Mouse (Mus musculus) MEL-GATA-1-ER (cell line): Measurements from ENCODE around the gene Grin3b.

ENCODE experiments used
- DNase-seq: peaks from one replicate; pipeline ENCODE4 v3.0.0-alpha.2; 2012; ENCODE audit warnings: low read depth; ENCODE audit errors: extremely low read depth

Gene Grin3b

GRCm38 (mm10) chr10:79987771-79988505, 17.4 kb downstream of the Grin3b start:
- DNase-seq: no peak

- no peak for DNase-seq
Measured at GRCm38 (mm10) chr10:79988506-79989271, 18.2 kb downstream of the Grin3b start, which contains the start of gene Cnn2. Cnn2 (plus strand) TSS chr10:79988584.

- DNase-seq: no peak
Measured at GRCm38 (mm10) chr10:79989272-79989786, 18.8 kb downstream of the Grin3b start.

GRCm38 (mm10) chr10:79989870-79990269, 19.4 kb downstream of the Grin3b start:
- DNase-seq: no peak

GRCm38 (mm10) chr10:79991099-79991498, 20.6 kb downstream of the Grin3b start:
- DNase-seq: no peak

GRCm38 (mm10) chr10:79991548-79991947, 21.0 kb downstream of the Grin3b start:
- DNase-seq: no peak

GRCm38 (mm10) chr10:79994397-79995115, 24.0 kb downstream of the Grin3b start:
- DNase-seq: no peak

GRCm38 (mm10) chr10:79995636-79996035, 25.1 kb downstream of the Grin3b start:
- no peak for DNase-seq

- peak; percentile 86 for DNase-seq
Measured at GRCm38 (mm10) chr10:79996272-79997033, 25.9 kb downstream of the Grin3b start, which contains the start of gene Abca7. Abca7 (plus strand) TSS chr10:79996494.

GRCm38 (mm10) chr10:79997034-79997760, 26.7 kb downstream of the Grin3b start:
- DNase-seq: peak; percentile 80

- DNase-seq: no peak
Measured at GRCm38 (mm10) chr10:79997819-79998218, 27.3 kb downstream of the Grin3b start.

GRCm38 (mm10) chr10:80001945-80002344, 31.4 kb downstream of the Grin3b start:
- DNase-seq: no peak

GRCm38 (mm10) chr10:80002829-80003228, 32.3 kb downstream of the Grin3b start:
- DNase-seq: no peak

GRCm38 (mm10) chr10:80003374-80004232, 33.1 kb downstream of the Grin3b start:
- DNase-seq: peak; percentile 78

- DNase-seq: no peak
Measured at GRCm38 (mm10) chr10:80004233-80004705, 33.8 kb downstream of the Grin3b start.

- no peak for DNase-seq
Measured at GRCm38 (mm10) chr10:80011740-80012139, 41.2 kb downstream of the Grin3b start.

- DNase-seq: no peak
Measured at GRCm38 (mm10) chr10:80013609-80014008, 43.1 kb downstream of the Grin3b start.

- DNase-seq: no peak
Measured at GRCm38 (mm10) chr10:80014484-80015290, 44.2 kb downstream of the Grin3b start.
